ENCODE assay signal across 8 mouse cellular contexts in genomic region chr4:137795611-137796557, GRCm38 (mm10). TPM values are rescaled to one million over a fixed set of nuclear protein-coding genes. Genes with fewer than 3 reads are reported as not detected.
DNase-seq lines count a peak whose midpoint lies in the region; ATAC-seq lines count a peak whose summit lies in the region.

Gene Alpl (minus strand): TSS chr4:137796384.

- no peak within 1 kb of the TSS for H3K27ac ChIP-seq in forebrain, embryonic 16.5 days (ENCODE audit: low read length)

- H3K27me3 ChIP-seq in forebrain, embryonic 16.5 days (replicated peaks; ENCODE audit: control insufficient read depth, insufficient read depth, low read length) = peaks cover 4% of the 10 kb centered on the region; the same call in 1 of the 2 replicates

- peaks cover 12% of the 10 kb centered on the region for H3K4me1 ChIP-seq in forebrain, embryonic 16.5 days (replicated peaks; ENCODE audit: control insufficient read depth, insufficient read depth, low read length)

- H3K9ac ChIP-seq in forebrain, embryonic 16.5 days (replicated peaks; ENCODE audit: low read depth, low read length) = peak within 1 kb of the TSS; percentile 51; the same call in 1 of the 2 replicates

- H3K9me3 ChIP-seq in forebrain, embryonic 16.5 days (ENCODE audit: control insufficient read depth, low read length) = no peaks in the 10 kb centered on the region

- under 1% methylated on average over 77 of the region's 78 CpGs for WGBS in forebrain, embryonic 16.5 days

- peak within 1 kb of the TSS; percentile 47 for H3K4me3 ChIP-seq in forebrain, embryonic 16.5 days (replicated peaks; ENCODE audit: low read length)

- H3K36me3 ChIP-seq in forebrain, embryonic 16.5 days (ENCODE audit: control insufficient read depth, insufficient read depth) = no peaks in the 10 kb centered on the region

- ATAC-seq in forebrain, embryonic 16.5 days = peak; percentile 89
- ATAC-seq in monocyte, adult 5-6 weeks (replicated peaks; ENCODE audit: insufficient number of reproducible peaks, low FRiP score, low TSS enrichment, poor library complexity, severe bottlenecking) = no peak

- peak; percentile 65 for DNase-seq in Muller cell, postnatal 12 days (ENCODE audit: inconsistent ontology term)
- DNase-seq in c-Kit-positive CD71-positive TER-119-positive erythroid progenitor cells, embryonic 14.5 days (ENCODE audit: low spot score) = peak; percentile 24
- DNase-seq in heart, postnatal 4 days = peak; percentile 81
- DNase-seq in layer of hippocampus, postnatal 36 days = peak; percentile 42 to 60
- DNase-seq in lung, postnatal 36 days = peak; percentile 77
- peak; percentile 76 for DNase-seq in right cerebral cortex, postnatal 4 days

- peak within 1 kb of the TSS; percentile 87 for H3K4me2 ChIP-seq in forebrain, embryonic 16.5 days (ENCODE audit: low read length)

RNA-seq across cellular contexts. Expression of gene Alpl, which starts in this region (rescaled TPM):
- polyA plus RNA-seq in forebrain, embryonic 16.5 days (2015; fragmentation: Nextera tagmentation; extraction: Ambion mirVana) = 7.6 and 10.5 TPM in 2 replicates
- total RNA-seq in heart, postnatal 4 days (2021) = 1 to 10 TPM; 8.9 to 9.0 TPM
- 1 to 10 TPM; 6.0 to 8.1 TPM for total RNA-seq in layer of hippocampus, postnatal 36 days (2021)
- total RNA-seq in monocyte, adult 5-6 weeks (2017) = not detected in 3 replicates

Comparison
In these comparisons a context has a peak if more than half of its experiments do, and no peak if none do; other contexts are left out.
1. DNase-seq: peak in every context shown above with its lines; median percentile 81 in heart, postnatal 4 days; 77 in lung, postnatal 36 days; 76 in right cerebral cortex, postnatal 4 days; 65 in Muller cell, postnatal 12 days; 51 in layer of hippocampus, postnatal 36 days; 24 in c-Kit-positive CD71-positive TER-119-positive erythroid progenitor cells, embryonic 14.5 days.